Mouse (Mus musculus) CH12F3 (cell line): ENCODE measurements around the gene Astn2.

Experiments used
- in situ Hi-C: fragments of 300-500 bp; cut with MboI; formaldehyde crosslinking; loops from 2 replicates; pipeline ENCODE4 v1.14.3; 2020; ENCODE audit warnings: low sequenced_read_pairs

Gene Astn2

DNA sequence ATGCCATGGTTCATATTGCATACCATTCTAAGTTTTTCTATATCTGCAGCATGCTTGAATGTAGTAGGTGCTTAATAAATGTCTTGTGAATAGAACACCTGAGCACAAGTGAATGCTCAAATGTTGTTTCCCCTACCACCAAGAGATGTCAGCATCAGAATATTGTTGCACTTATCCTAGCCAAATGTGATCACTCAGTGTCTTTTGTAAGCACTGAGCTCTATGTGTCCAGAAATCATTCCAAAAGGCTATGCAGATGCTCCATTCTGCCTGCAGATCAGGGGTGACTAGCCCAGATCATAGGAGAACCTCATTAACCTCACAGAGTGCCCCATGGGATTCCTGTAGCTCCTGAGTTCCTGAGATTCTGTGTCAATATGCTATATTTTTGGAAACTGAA lies 401.5 kb downstream of the Astn2 start:
- in situ Hi-C loops: no loop called here

DNA sequence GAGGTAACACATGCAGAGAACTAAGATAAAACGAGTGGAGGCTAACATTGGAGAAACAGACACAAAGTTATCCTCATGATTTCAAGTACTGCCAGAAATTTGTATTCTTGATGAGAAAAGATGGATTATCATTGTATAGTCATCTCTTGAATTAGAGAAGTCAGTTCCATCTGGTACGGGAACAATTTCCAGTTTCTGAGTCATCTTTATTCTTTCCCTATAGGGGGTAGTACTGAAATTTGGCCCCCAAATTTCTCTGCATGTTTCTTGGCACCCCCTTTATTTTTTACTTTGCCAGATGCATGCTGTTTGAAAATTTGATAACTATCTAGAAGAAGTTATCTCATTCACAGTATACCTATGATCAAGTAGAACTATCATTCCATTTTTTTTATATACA lies 420.8 kb downstream of the Astn2 start:
- in situ Hi-C loops: no loop called here

DNA sequence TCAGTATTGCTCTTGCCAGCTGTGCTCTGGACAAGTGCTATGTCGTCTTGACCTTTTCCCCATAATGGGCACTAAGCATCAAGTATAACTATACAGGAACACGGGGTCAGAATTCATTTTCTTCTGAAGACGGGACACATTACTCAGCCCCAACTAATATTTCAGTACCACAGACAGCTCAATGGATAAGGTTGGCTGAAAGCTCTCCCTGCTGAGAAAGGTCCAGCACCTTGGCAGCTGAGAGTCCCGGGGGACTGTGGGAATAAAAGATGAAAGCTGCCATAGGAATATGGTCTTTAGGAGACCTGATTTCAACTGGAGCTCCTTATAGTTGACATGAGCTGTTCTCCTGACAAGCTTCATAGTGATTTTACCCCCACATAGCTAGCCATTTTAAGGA lies 421.5 kb downstream of the Astn2 start:
- in situ Hi-C loops: no loop called here

- in situ Hi-C loops: no loop called here
These were observed 428.2 kb downstream of the Astn2 start for GRCm38 (mm10) chr4:65976251-65976650.

DNA sequence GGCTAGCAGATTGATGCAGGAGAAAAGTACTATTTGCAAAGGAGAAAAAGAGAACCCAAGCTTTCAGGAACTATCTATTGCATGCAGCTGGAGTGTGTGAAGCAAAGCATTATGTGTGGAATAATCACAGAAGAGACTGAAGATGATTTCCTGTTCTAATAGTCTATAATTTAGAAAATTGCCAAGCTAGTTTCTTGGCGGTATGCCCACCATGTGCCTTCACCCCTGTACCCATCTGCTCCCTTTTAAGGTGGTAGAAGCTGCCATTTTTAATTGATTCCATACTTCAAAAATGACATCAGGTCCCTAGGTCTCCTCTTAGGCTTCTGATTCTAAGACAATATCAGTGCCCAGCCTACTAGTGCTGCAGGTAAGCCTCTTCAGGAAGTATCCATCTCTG lies 432.0 kb downstream of the Astn2 start:
- in situ Hi-C loops: no loop called here

DNA sequence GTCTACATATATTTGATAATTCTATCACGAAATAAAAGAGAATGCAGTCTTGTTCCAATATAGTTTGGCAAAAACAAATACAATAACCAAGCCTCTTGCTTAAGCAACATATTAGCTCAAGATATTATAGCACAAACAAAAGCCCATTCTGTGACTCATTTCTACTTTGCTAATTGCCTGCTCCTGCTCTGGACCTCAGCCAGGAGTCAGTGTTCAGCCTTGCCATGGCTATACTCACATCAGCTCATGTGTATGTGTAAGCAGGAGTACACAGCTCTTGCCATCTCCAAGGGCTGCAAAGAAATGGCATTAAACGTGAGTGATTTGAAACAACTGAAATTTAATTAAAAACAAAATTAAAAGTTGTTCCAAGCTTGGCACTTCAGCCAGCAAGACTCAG lies 435.1 kb downstream of the Astn2 start:
- in situ Hi-C loops: no loop called here

DNA sequence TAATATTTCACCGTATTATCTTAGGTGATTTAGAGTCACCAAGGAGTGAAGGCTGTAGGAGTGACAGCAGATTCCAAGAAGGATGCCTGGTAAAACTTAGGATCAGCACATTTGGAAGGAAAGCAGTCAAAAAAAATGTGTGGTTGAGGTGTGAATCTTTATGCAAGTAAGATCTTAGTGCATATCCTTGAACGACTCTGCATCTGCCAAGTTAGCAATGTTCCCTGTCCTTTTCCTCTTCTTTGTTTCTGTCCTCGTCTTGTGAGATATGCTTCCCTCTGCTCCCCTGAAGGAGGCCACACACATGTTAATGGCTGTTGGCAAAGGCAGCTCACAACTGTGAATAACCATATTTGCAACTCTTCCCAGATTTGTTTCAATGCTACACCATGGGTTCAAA lies 439.8 kb downstream of the Astn2 start:
- in situ Hi-C loops: no loop called here

DNA sequence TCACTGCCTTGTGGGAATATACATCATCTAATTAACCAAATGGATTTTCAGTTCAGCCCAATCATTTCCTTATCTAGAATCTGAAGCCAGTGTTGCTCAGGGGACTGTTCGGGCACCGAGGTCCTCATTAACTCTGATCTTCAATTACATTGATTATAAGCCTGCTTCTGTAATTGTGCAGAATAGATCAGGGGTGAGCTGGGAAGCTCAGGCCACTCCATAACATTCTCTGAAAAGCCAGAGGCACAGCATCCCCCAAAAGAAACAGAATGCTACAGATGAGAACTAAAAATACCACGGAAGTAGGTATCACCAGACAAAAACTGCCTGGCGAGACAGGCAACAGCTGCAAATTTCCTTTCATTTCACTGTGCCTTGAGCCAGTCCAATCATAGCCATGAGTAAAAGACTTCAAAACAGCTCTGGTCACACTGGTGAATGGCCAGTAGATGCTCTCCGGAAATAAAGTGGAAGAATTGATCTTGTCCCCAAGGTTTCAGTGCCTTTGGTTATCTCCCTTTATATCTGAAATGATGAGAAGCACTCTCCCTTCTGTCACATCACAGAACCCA lies 445.1 kb downstream of the Astn2 start:
- in situ Hi-C loops: no loop called here

- in situ Hi-C loops: no loop called here
These were observed 445.8 kb downstream of the Astn2 start for GRCm38 (mm10) chr4:65958369-65959187.

- in situ Hi-C loops: no loop called here
These were observed 452.5 kb downstream of the Astn2 start for GRCm38 (mm10) chr4:65951918-65952317.

- in situ Hi-C loops: no loop called here
These were observed 457.2 kb downstream of the Astn2 start for GRCm38 (mm10) chr4:65947141-65947649.

GRCm38 (mm10) chr4:65946021-65946420 lies 458.4 kb downstream of the Astn2 start:
- in situ Hi-C loops: no loop called here

- in situ Hi-C loops: no loop called here
These were observed 473.5 kb downstream of the Astn2 start for GRCm38 (mm10) chr4:65930901-65931300.

DNA sequence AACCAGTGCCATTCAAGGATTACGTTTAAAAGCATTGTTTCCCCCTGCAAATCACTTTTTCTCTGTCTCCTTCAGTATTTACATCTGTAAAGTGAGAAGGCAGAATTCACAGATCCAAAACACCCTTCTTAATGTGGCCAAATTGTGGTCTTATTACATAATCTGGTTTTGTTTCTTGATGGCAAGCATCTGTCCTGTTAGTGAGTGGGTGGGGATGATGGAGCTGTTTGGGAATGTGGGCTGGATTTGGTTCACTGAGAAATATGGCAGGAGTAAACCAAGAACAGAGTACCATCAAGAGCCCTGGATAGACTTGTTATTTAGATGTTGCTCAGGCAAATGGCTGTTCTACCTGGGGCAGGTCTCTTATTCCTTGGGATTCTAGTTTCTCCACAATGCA lies 484.1 kb downstream of the Astn2 start:
- in situ Hi-C loops: no loop called here

- in situ Hi-C loops: no loop called here
These were observed 488.1 kb downstream of the Astn2 start for GRCm38 (mm10) chr4:65916027-65917008.

DNA sequence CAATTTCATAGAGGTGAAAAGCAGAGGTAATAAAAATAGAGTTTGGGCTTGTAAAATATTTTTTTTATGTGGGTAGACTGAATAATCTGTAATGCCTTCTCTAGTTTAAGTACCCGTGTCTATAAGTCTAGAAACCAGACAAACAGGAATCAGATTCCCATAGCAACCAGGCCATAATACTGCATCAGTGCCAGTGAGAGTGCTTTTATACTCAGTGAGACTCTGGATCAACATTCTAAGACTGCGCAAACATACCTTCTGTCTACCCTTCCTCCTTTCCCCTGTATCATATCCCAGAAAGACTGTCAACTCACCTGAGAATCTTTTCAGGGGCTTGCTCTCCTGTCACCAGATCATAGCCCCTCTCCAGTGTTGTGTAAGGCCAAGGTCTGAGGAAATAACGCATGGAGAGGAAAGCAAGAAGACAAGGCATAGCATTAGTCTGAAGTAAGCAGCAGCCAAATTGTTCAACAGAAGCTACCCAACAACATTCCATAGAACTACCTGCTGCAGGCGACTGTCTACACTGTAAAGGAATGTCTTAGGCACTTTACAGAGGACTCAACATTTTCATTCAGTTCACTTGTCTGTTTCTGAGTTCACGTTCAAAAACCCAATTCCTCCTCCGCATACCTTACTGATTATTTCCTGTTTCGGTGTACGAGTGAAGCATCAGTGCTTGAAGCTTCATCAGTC lies 492.0 kb downstream of the Astn2 start:
- in situ Hi-C loops: no loop called here

DNA sequence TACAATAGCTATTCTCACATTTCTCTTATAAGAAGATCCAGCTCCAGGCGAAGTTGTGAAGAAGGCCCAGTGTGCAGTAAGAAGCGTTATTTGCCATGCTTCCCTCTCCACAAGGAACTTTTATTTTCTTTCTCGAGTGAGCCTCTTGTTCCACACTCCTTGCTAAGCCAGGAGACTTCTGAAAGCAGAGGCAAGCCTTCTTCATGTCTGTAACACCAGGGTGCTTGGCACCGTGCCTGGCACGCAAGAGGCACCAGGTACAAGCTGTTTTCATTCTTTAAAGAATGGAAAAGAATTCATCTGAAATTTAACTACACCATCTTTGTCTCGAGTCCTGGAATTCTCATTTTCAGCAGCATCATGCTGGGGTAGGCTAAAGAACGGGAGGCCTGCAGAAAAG lies 496.8 kb downstream of the Astn2 start:
- in situ Hi-C loops: no loop called here

GRCm38 (mm10) chr4:65904963-65905362 lies 499.4 kb downstream of the Astn2 start:
- in situ Hi-C loops: no loop called here

DNA sequence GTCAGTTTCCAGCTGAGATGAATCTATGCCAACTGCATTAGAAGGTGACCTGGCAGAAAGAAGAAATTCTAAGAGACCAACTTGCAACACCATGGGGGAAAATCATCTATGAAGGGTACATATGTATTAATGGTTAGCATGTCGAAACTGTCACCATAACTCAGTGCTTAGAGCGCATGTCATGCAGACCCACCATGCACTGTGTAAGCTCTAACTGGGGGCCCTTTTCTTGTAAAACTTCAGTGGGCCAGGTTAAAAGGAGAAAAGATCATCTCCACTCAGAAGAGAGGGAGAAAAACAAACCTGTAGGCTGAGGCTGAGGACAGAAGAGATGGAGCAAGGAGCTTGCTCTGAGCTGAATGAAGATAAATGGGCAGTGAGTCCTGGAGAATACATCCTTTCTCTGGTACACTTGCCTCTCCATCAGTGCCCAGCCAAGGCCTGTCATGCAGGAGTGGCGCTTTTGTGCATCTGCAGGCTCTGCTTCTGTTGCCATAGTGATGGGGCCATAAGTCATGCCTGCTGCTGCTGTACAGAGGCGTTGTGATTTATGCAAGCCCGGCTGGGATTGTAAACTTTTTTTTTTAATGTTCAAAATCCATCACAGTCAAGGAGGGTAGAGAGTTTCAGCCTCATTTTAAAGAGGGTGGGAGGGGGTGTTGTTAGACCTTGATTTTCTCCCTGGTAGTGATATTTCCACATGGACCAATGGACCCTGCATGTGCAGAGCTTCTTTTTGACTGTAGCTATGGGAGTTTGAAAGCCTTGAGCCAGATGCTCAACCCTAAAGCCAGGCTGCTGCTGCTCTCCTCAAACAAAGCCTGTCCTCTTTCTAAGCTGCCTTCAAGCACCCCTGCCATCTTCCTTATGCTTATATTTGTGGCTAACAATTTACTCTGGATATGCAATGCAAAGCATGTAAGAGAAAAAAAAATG lies 508.1 kb downstream of the Astn2 start:
- in situ Hi-C loops: no loop called here
